Mouse (Mus musculus) liver, embryonic 14.5 days (tissue): ENCODE results near the gene Lrrc2. TPM values are rescaled to one million over a fixed set of nuclear protein-coding genes. Genes with fewer than 3 reads are reported as not detected.

Experiments used
- ATAC-seq: fragments of 200-750 bp; cut with Nextera tagmentation; 2 replicates; pipeline ENCODE4 v1.8.0; 2017; ENCODE audit warnings: moderate number of reproducible peaks, mild to moderate bottlenecking, moderate library complexity; ENCODE audit not compliant: insufficient read depth
- DNase-seq, 3 experiments: peaks; one replicate each; pipeline ENCODE4 v3.0.0-alpha.2; 2012 to 2013; ENCODE audit warnings: low read depth in 3 of 3, low spot score in 3 of 3
- H3K27ac ChIP-seq: fragments of 300-500 bp; sonication (generic); 2 replicates; pipeline ENCODE4 v1.5.1; 2014; ENCODE audit warnings: moderate library complexity, mild to moderate bottlenecking, control low read depth, inconsistent platforms
- H3K27me3 ChIP-seq: fragments of 300-500 bp; sonication (generic); 2 replicates; pipeline ENCODE4 v1.6.1; 2014; ENCODE audit warnings: mild to moderate bottlenecking, low read length, moderate library complexity; ENCODE audit not compliant: control insufficient read depth, insufficient read depth
- H3K36me3 ChIP-seq: fragments of 300-500 bp; sonication (generic); replicated peaks from 2 replicates; pipeline ENCODE4 v1.6.1; 2014; ENCODE audit warnings: low read depth; ENCODE audit not compliant: control insufficient read depth, insufficient read depth
- H3K4me1 ChIP-seq, 2 experiments: fragments of 200-500 bp in 1 of 2; fragments of 300-500 bp in 1 of 2; sonication (generic) in 1 of 2; replicated peaks; 2 replicates each; pipeline ENCODE4 v1.6.1; 2012 to 2014; ENCODE audit warnings: antibody characterized with exemption in 1 of 2, inconsistent platforms in 1 of 2, low read length in 1 of 2; ENCODE audit not compliant: control insufficient read depth in 2 of 2, insufficient read depth in 2 of 2
- H3K4me2 ChIP-seq: fragments of 300-500 bp; sonication (generic); 2 replicates; pipeline ENCODE4 v1.6.1; 2014; ENCODE audit warnings: low read depth, mild to moderate bottlenecking, control low read depth, moderate library complexity
- H3K4me3 ChIP-seq, 2 experiments: fragments of 200-500 bp in 1 of 2; fragments of 300-500 bp in 1 of 2; sonication (generic) in 1 of 2; 2 replicates each; pipeline ENCODE4 v1.5.1; 2012 to 2014; ENCODE audit warnings: low read depth in 2 of 2, low read length in 2 of 2, mild to moderate bottlenecking in 2 of 2, control low read depth in 1 of 2, inconsistent platforms in 1 of 2, moderate library complexity in 1 of 2; ENCODE audit not compliant: insufficient read depth in 1 of 2
- H3K9ac ChIP-seq: fragments of 300-500 bp; sonication (generic); replicated peaks from 2 replicates; pipeline ENCODE4 v1.6.1; 2014; ENCODE audit warnings: mild to moderate bottlenecking, control low read depth, moderate library complexity
- H3K9me3 ChIP-seq: fragments of 300-500 bp; sonication (generic); 2 replicates; pipeline ENCODE4 v1.6.1; 2016; ENCODE audit warnings: low read length, mixed read lengths; ENCODE audit not compliant: control insufficient read depth
- CTCF ChIP-seq: IDR thresholded peaks from 2 replicates; pipeline ENCODE4 v1.5.1; 2016; ENCODE audit warnings: antibody characterized with exemption, low read depth, control low read depth
- EP300 ChIP-seq: IDR thresholded peaks from 2 replicates; pipeline ENCODE4 v1.6.1; 2016; ENCODE audit warnings: antibody characterized with exemption, low read depth
- WGBS: fragments of 180-500 bp; shearing (Covaris S2); extraction: QIAGEN DNeasy Blood & Tissue Kit; methylation state at CpG from one replicate; pipeline ENCODE4 v1.1.7; 2014; ENCODE audit not compliant: insufficient replicate concordance; 5-methylcytosine and 5-hydroxymethylcytosine counted together
- polyA plus RNA-seq, 2 experiments: library from polyadenylated mRNA; depleted of rRNA in 1 of 2; stranded (reverse) in 1 of 2; unstranded in 1 of 2; fragments of >200 nt; fragmentation: Nextera tagmentation in 1 of 2; extraction: Ambion mirVana in 1 of 2; gene quantifications; 2 replicates each; pipeline versions ENCODE4 v1.2.1 to v1.2.3; 2012 to 2014

The Lrrc2 gene
- polyA plus RNA-seq, 2 experiments: 0.09 to 0.29 TPM

GRCm38 (mm10) chr9:110965062-110965909, 13.9 kb downstream of the Lrrc2 start:
- Histone ChIP-seq H3K4me2 (no peak overlapping the region), H3K27me3 (no peaks in the 10 kb centered on the region), H3K36me3 (no peaks in the 10 kb centered on the region), H3K4me1 (no peaks in the 10 kb centered on the region; a peak in 1 of 4 replicates), H3K9ac (no peak overlapping the region), H3K27ac (no peak overlapping the region), H3K4me3 (no peak overlapping the region), H3K9me3 (no peaks in the 10 kb centered on the region)
- TF ChIP-seq EP300 (no peak), CTCF (no peak)
- DNase-seq: no peak
- ATAC-seq: no peak
- 78% methylated on average over 22 of the region's 22 CpGs for WGBS

DNA sequence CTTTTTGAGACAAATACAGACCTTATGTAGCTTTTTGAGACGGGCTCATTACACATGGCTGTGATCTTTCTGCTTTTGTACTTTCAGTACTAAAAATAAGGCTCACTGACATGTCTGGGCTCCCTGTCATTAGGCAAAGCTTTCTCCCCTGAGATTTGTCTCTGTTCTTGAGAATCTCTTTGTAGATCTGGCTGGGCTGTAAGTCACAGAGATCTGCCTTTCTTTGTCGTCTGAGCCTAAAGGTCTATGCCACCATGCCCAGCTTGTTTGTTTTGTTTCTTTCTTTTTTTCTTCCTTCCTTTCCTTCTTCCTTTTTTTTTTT, 14.5 kb downstream of the Lrrc2 start:
- WGBS: 61% methylated on average over 2 of the region's 2 CpGs
- no peak for DNase-seq
- H3K4me2 ChIP-seq: no peak overlapping the region
- H3K4me3 ChIP-seq: no peak overlapping the region
- ATAC-seq: no peak
- H3K27me3 ChIP-seq: no peaks in the 10 kb centered on the region
- no peaks in the 10 kb centered on the region for H3K9me3 ChIP-seq
- no peak for TF ChIP-seq CTCF
- TF ChIP-seq EP300: no peak
- H3K27ac ChIP-seq: no peak overlapping the region
- H3K36me3 ChIP-seq: no peaks in the 10 kb centered on the region
- H3K4me1 ChIP-seq: no peaks in the 10 kb centered on the region
- H3K9ac ChIP-seq: no peak overlapping the region

- Histone ChIP-seq H3K4me1 (no peaks in the 10 kb centered on the region), H3K9me3 (no peaks in the 10 kb centered on the region), H3K4me3 (no peak overlapping the region), H3K4me2 (no peak overlapping the region), H3K9ac (no peak overlapping the region), H3K27ac (no peak overlapping the region), H3K36me3 (no peaks in the 10 kb centered on the region), H3K27me3 (no peaks in the 10 kb centered on the region)
- DNase-seq (no peak), ATAC-seq (no peak)
- WGBS: 77% methylated on average over 11 of the region's 11 CpGs
- no peak for TF ChIP-seq EP300
- no peak for TF ChIP-seq CTCF
Measured at GRCm38 (mm10) chr9:110979411-110979810, 28.1 kb downstream of the Lrrc2 start.

- no peak overlapping the region for H3K27ac ChIP-seq
- no peak overlapping the region for H3K4me3 ChIP-seq
- ATAC-seq (no peak), DNase-seq (no peak)
- no peak for TF ChIP-seq CTCF
- no peak for TF ChIP-seq EP300
- 61% methylated on average over 4 of the region's 4 CpGs for WGBS
- H3K36me3 ChIP-seq: no peaks in the 10 kb centered on the region
- no peaks in the 10 kb centered on the region; a peak in 1 of 4 replicates for H3K4me1 ChIP-seq
- H3K4me2 ChIP-seq: no peak overlapping the region
- no peaks in the 10 kb centered on the region for H3K27me3 ChIP-seq
- no peak overlapping the region for H3K9ac ChIP-seq
- H3K9me3 ChIP-seq: no peaks in the 10 kb centered on the region
Measured at GRCm38 (mm10) chr9:110982351-110982750, 31.0 kb downstream of the Lrrc2 start.

DNA sequence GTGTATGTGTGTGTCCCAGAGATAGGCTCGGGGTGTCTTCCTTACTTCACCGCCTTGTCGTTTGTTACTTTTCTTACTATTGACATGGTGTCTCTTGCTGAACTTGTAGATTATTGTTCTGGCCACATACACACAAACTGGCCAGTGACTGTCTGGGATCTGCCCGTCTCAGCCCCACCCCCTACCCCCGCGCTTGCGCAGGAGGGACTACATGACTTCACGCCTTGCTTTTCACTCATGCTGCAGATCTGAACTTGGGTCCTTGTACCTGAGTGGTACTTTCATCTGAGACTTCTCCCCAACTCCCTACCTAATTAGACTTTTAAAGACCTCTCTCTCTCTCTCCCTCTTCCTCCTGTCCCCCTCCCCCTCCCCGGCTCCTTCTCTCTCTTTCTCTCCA, 32.8 kb downstream of the Lrrc2 start:
- 86% methylated on average over 9 of the region's 9 CpGs for WGBS
- Histone ChIP-seq H3K27me3 (no peaks in the 10 kb centered on the region), H3K27ac (no peak overlapping the region), H3K9ac (no peak overlapping the region), H3K9me3 (no peaks in the 10 kb centered on the region), H3K4me3 (no peak overlapping the region), H3K36me3 (no peaks in the 10 kb centered on the region), H3K4me2 (no peak overlapping the region), H3K4me1 (no peaks in the 10 kb centered on the region; a peak in 1 of 4 replicates)
- ATAC-seq (no peak), DNase-seq (no peak)
- TF ChIP-seq CTCF (no peak), EP300 (no peak)
